Mouse (Mus musculus): ENCODE measurements around the gene Gm20671. TPM values are rescaled to one million over a fixed set of nuclear protein-coding genes. Genes with fewer than 3 reads are reported as not detected.
A peak's percentile ranks its signal among the peaks of the same experiment; 100 is the strongest.
"Not testable (repeated sequence)": the region's sequence is repeated elsewhere in the genome, so short reads cannot be mapped to it uniquely, and the experiment has no call there.

Gm20671 gene
- polyA plus RNA-seq, 1 experiment from 2014 or later: not detected

DNA sequence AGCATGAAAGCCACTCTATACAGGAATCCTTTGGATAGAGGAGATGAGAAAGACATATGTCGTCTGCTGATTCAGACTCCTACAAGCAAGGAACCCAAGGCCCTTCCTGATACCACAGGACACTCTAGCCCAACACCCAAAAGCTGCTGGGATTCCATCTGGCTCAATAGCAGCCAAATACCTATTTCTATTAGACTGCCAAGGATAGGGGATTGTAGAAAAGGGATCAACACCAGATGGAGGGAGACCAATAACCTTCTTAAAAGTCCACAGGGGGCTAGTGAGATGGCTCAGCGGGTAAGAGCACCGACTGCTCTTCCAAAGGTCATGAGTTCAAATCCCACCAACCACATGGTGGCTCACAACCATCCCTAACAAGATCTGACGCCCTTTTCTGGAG lies 11.5 kb downstream of the Gm20671 start:
- peaks cover 46% of the 10 kb centered on the region for H3K36me3 ChIP-seq (replicated peaks; ENCODE audit: insufficient read depth, low read length)
- no peak overlapping the region for H3K9ac ChIP-seq (replicated peaks)
- ATAC-seq (no peak), DNase-seq (no peak)
- H3K27ac ChIP-seq (ENCODE audit: low read depth): no peak overlapping the region
- no peak overlapping the region for H3K4me3 ChIP-seq (ENCODE audit: low read depth, low read length)
- no peaks in the 10 kb centered on the region for H3K4me1 ChIP-seq (ENCODE audit: insufficient read depth)
- H3K27me3 ChIP-seq (ENCODE audit: insufficient read depth, low read length): no peaks in the 10 kb centered on the region
- no peaks in the 10 kb centered on the region for H3K9me3 ChIP-seq (ENCODE audit: low read length)
- H3K4me2 ChIP-seq (ENCODE audit: low read depth, low read length): no peak overlapping the region
- WGBS (ENCODE audit: insufficient replicate concordance): 95% methylated on average over 4 of the region's 4 CpGs
- TF ChIP-seq CTCF (IDR thresholded peaks at IDR 0.05; ENCODE audit: low read depth) (no peak), EP300 (IDR thresholded peaks at IDR 0.05; ENCODE audit: low read depth) (no peak)

DNA sequence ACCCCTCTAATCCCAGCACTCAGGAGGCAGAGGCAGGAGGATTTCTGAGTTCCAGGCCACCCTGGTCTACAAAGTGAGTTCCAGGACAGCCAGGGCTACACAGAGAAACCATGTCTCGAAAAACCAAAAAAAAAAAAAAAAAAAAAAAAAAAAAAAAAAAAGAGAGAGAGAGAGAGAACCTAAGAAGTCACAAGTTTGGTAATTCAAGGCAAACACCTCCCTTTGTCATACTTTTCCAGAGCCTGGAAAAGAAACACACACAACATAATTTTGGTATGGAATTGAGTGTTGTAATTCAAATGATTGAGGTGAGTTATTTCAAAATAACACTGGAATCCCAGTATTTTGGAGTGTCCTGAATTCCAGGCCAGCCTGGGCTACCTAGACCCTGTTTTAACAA lies 40.5 kb downstream of the Gm20671 start:
- not testable (repeated sequence) for DNase-seq; H3K4me1 ChIP-seq (ENCODE audit: insufficient read depth); H3K4me2 ChIP-seq (ENCODE audit: low read depth, low read length); H3K9ac ChIP-seq (replicated peaks); H3K27me3 ChIP-seq (ENCODE audit: insufficient read depth, low read length); H3K9me3 ChIP-seq (ENCODE audit: low read length); H3K27ac ChIP-seq (ENCODE audit: low read depth); ATAC-seq; H3K4me3 ChIP-seq (ENCODE audit: low read depth, low read length); H3K36me3 ChIP-seq (replicated peaks; ENCODE audit: insufficient read depth, low read length)
- 56% methylated on average over 1 of the region's 1 CpGs for WGBS (ENCODE audit: insufficient replicate concordance)

DNA sequence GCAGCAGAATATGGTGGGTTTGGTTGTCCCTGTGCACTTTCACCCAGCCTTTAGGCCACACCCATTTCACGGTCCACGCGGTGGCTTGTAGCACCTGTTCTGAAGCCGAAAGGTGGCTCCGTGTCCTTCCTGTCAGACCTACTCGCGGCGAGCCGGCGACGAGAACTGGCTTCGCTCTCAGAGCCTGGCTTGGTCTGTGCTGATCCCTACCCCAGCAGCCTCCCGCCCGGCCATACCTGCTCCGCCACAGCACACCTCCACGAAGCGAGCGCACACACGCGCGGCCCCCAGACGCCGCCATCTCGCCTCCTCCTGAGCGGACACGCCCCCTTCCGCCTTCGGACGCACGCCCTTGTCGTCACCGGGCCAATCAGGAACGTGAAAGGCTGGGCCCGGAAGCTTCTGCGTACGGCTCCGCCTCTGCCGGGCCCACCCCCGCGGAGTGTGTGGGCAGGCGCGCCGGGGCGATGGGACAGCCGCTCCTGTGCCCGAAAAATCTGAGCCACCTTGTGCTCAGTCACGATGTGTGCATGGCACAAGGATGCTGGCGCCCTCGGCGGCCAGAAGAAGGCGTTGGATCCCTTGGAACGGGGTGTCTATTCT lies 41.5 kb downstream of the Gm20671 start, which contains the start of gene Pisd:
Gene Pisd (minus strand): TSS at position 334 of the 603 bp plus-strand sequence.
- ATAC-seq (peak; percentile 99), DNase-seq (peak; percentile 95)
- Histone ChIP-seq H3K4me2 (ENCODE audit: low read depth, low read length) (peak within 1 kb of the TSS; percentile 71), H3K4me3 (ENCODE audit: low read depth, low read length) (peak within 1 kb of the TSS; percentile 71), H3K9me3 (ENCODE audit: low read length) (no peaks in the 10 kb centered on the region), H3K4me1 (ENCODE audit: insufficient read depth) (peaks cover 8% of the 10 kb centered on the region), H3K36me3 (replicated peaks; ENCODE audit: insufficient read depth, low read length) (peaks cover 6% of the 10 kb centered on the region; the same call in 1 of the 2 replicates), H3K27me3 (ENCODE audit: insufficient read depth, low read length) (no peaks in the 10 kb centered on the region), H3K9ac (replicated peaks) (peak within 1 kb of the TSS; percentile 51), H3K27ac (ENCODE audit: low read depth) (peak within 1 kb of the TSS; percentile 58)
- TF ChIP-seq CTCF (IDR thresholded peaks at IDR 0.05; ENCODE audit: low read depth) (peak; percentile 41), EP300 (IDR thresholded peaks at IDR 0.05; ENCODE audit: low read depth) (no peak)
- WGBS (ENCODE audit: insufficient replicate concordance): under 1% methylated on average over 52 of the region's 52 CpGs

DNA sequence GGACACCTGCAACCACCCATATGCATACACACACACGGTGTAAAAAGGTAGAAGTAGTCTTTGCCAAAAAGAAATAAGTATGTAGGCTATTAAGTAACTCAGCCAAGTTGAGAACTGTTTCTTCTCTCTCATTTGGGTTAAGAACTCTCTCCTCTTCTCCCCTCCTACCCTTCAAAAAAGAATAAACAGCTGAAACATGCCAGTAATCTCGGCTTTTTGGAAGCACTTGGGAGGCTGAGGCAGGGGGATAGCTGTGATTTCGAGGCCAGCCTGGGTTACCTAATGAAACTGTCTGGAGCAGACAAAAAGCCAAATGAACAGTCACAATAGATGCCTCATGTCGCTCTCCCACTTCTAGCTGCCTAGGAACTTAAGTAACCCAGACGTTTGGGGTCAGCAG lies 42.2 kb downstream of the Gm20671 start:
- Histone ChIP-seq H3K27me3 (ENCODE audit: insufficient read depth, low read length) (no peaks in the 10 kb centered on the region), H3K9me3 (ENCODE audit: low read length) (no peaks in the 10 kb centered on the region), H3K36me3 (replicated peaks; ENCODE audit: insufficient read depth, low read length) (peaks cover 6% of the 10 kb centered on the region; the same call in 1 of the 2 replicates), H3K4me1 (ENCODE audit: insufficient read depth) (peaks cover 8% of the 10 kb centered on the region), H3K27ac (ENCODE audit: low read depth) (peak overlapping the region; percentile 58), H3K4me2 (ENCODE audit: low read depth, low read length) (peak overlapping the region; percentile 71), H3K9ac (replicated peaks) (peak overlapping the region; percentile 51), H3K4me3 (ENCODE audit: low read depth, low read length) (peak overlapping the region; percentile 71)
- WGBS (ENCODE audit: insufficient replicate concordance): 18% methylated on average over 5 of the region's 5 CpGs
- no peak for TF ChIP-seq EP300 (IDR thresholded peaks at IDR 0.05; ENCODE audit: low read depth)
- TF ChIP-seq CTCF (IDR thresholded peaks at IDR 0.05; ENCODE audit: low read depth): no peak
- DNase-seq: no peak
- no peak for ATAC-seq

DNA sequence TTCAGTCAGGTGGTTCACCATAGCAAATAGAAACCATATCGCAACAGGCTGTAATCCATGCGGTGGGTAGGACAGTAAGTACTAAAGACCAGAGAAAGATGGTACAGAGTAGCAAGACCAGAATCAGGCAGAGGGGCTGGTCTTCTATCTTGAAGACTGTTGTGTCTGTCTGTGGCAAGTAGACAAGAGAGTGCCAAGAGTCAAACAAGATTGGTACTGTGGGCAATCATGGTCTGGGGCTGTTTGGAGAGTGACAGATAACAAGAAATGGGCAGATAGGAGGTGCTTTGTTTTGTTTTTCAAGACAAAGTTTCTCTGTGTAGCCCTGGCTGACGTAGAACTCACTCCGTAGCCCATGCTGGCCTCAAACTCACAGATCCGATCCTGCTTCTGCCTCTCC lies 45.3 kb downstream of the Gm20671 start:
- DNase-seq (no peak), ATAC-seq (no peak)
- Histone ChIP-seq H3K36me3 (replicated peaks; ENCODE audit: insufficient read depth, low read length) (no peaks in the 10 kb centered on the region), H3K9ac (replicated peaks) (no peak overlapping the region), H3K27ac (ENCODE audit: low read depth) (no peak overlapping the region), H3K9me3 (ENCODE audit: low read length) (no peaks in the 10 kb centered on the region), H3K4me2 (ENCODE audit: low read depth, low read length) (no peak overlapping the region), H3K4me3 (ENCODE audit: low read depth, low read length) (no peak overlapping the region), H3K27me3 (ENCODE audit: insufficient read depth, low read length) (no peaks in the 10 kb centered on the region), H3K4me1 (ENCODE audit: insufficient read depth) (peaks cover 11% of the 10 kb centered on the region)
- 72% methylated on average over 5 of the region's 5 CpGs for WGBS (ENCODE audit: insufficient replicate concordance)
- TF ChIP-seq EP300 (IDR thresholded peaks at IDR 0.05; ENCODE audit: low read depth) (no peak), CTCF (IDR thresholded peaks at IDR 0.05; ENCODE audit: low read depth) (no peak)

DNA sequence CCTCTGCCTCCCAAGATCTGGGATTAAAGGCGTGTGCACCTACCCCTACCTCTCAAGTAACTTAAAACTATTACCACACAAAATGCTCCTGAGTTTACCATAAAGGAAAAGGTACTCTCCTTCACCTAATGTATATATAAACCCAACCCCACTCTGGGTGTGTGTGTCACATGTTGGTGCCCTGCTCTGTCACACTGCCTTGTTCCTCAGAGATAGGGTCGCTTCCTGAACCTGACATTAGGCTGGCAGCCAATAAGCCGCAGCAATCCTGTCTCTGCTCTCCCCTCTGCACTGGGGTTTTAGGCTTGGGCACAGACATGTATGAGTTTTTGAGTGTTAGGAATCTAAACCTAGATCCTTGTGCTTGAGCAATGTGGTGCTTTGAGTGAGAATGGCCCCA lies 48.7 kb downstream of the Gm20671 start:
- no peaks in the 10 kb centered on the region for H3K9me3 ChIP-seq (ENCODE audit: low read length)
- H3K27ac ChIP-seq (ENCODE audit: low read depth): no peak overlapping the region
- H3K9ac ChIP-seq (replicated peaks): no peak overlapping the region
- H3K4me1 ChIP-seq (ENCODE audit: insufficient read depth): peaks cover 3% of the 10 kb centered on the region; the same call in 1 of the 2 replicates
- no peak for ATAC-seq
- no peak for DNase-seq
- H3K4me3 ChIP-seq (ENCODE audit: low read depth, low read length): no peak overlapping the region
- no peaks in the 10 kb centered on the region for H3K27me3 ChIP-seq (ENCODE audit: insufficient read depth, low read length)
- TF ChIP-seq CTCF (IDR thresholded peaks at IDR 0.05; ENCODE audit: low read depth): no peak
- no peak for TF ChIP-seq EP300 (IDR thresholded peaks at IDR 0.05; ENCODE audit: low read depth)
- no peak overlapping the region for H3K4me2 ChIP-seq (ENCODE audit: low read depth, low read length)
- peaks cover 8% of the 10 kb centered on the region; the same call in 1 of the 2 replicates for H3K36me3 ChIP-seq (replicated peaks; ENCODE audit: insufficient read depth, low read length)
- WGBS (ENCODE audit: insufficient replicate concordance): 59% methylated on average over 3 of the region's 3 CpGs

All from liver, postnatal 0 days (tissue).